Comparison of ENCODE assay signal across 26 mouse cellular contexts in the genomic region with DNA sequence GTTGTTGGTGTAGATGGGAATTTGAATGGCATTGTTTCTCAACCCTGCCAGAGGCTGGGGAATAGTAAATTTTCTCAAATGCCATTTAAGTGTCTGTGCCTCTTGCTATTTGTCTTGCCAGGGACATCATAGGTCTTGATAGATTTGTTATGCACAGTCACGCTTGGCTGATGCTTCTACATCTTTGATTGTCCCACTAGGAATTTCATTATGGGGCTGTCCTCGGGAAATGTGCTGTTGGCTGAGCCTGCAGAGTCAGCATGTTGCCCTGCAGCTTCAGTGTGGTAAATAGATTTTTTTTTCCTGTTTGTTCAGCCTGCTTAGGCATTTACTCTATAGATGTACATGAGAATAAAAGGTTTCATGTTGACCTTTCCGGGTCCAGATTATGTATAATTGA.
A peak's percentile ranks its signal among the peaks of the same experiment; 100 is the strongest.
DNase-seq lines count a peak whose midpoint lies in the region; ATAC-seq lines count a peak whose summit lies in the region.
"Had no signal": no experiment of that assay in that cellular context is flagged by ENCODE, and none has a peak within 500 bp of the region (broad histone marks: within the 10 kb centered on the region; RNA-seq: fewer than 3 reads in every experiment).

No protein-coding gene starts in this region.

- no peaks in the 10 kb centered on the region for H3K36me3 ChIP-seq in midbrain, embryonic 13.5 days
- no peaks in the 10 kb centered on the region for H3K36me3 ChIP-seq in midbrain, embryonic 16.5 days (ENCODE audit: control insufficient read depth, insufficient read depth, low read length)
- H3K36me3 ChIP-seq in hindbrain, embryonic 13.5 days, result no peaks in the 10 kb centered on the region
- no peaks in the 10 kb centered on the region for H3K36me3 ChIP-seq in midbrain, embryonic 14.5 days (ENCODE audit: control insufficient read depth, insufficient read depth, low read length)
- H3K36me3 ChIP-seq in neural tube, embryonic 15.5 days, result no peaks in the 10 kb centered on the region
- H3K36me3 ChIP-seq in liver, embryonic 11.5 days (ENCODE audit: control insufficient read depth, insufficient read depth, low read length), result no peaks in the 10 kb centered on the region
- H3K36me3 ChIP-seq: forebrain, embryonic 10.5 days; heart, embryonic 15.5 days; limb, embryonic 13.5 days; liver, embryonic 13.5 days had no signal

- no peak overlapping the region for H3K4me3 ChIP-seq in midbrain, embryonic 13.5 days (replicated peaks)
- no peak overlapping the region for H3K4me3 ChIP-seq in midbrain, embryonic 16.5 days (ENCODE audit: low read depth, low read length)
- no peak overlapping the region for H3K4me3 ChIP-seq in hindbrain, embryonic 13.5 days
- H3K4me3 ChIP-seq in midbrain, embryonic 14.5 days (replicated peaks; ENCODE audit: low read depth, low read length), result no peak overlapping the region
- H3K4me3 ChIP-seq in neural tube, embryonic 15.5 days (replicated peaks), result no peak overlapping the region
- no peak overlapping the region for H3K4me3 ChIP-seq in liver, embryonic 11.5 days (ENCODE audit: low read depth, low read length)
- H3K4me3 ChIP-seq: forebrain, embryonic 10.5 days; heart, embryonic 15.5 days; limb, embryonic 13.5 days; liver, embryonic 13.5 days had no signal

- DNase-seq in midbrain, embryonic 14.5 days, result peak; percentile 50
- DNase-seq in liver, embryonic 11.5 days (ENCODE audit: low spot score), result no peak
- DNase-seq in layer of hippocampus, adult 8-10 months (ENCODE audit: low spot score in 2 of 2), result no peak
- DNase-seq: adrenal gland, postnatal 36 days; cerebellum, adult 11 months; cerebellum, postnatal 14 days; forebrain, postnatal 0 days; gastrocnemius, postnatal 36 days; heart, postnatal 36 days; kidney, adult 2 months; kidney, postnatal 14 days; layer of hippocampus, postnatal 36 days; liver, embryonic 13.5 days; lung, adult 2 months; lung, postnatal 14 days; right cerebral cortex, postnatal 25 days; spleen, adult 18-20 months; thymus, postnatal 25 days had no signal

- H3K27ac ChIP-seq in midbrain, embryonic 13.5 days, result no peak overlapping the region; the same call in 1 of the 2 replicates
- H3K27ac ChIP-seq in midbrain, embryonic 16.5 days (ENCODE audit: low read length), result no peak overlapping the region
- peak overlapping the region; percentile 70 for H3K27ac ChIP-seq in hindbrain, embryonic 13.5 days
- H3K27ac ChIP-seq in midbrain, embryonic 14.5 days (replicated peaks; ENCODE audit: low read depth, low read length), result no peak overlapping the region
- H3K27ac ChIP-seq in neural tube, embryonic 15.5 days (replicated peaks), result 0 out of 2 replicates have a peak overlapping the region, but pooled peaks have one; percentile 41
- H3K27ac ChIP-seq in liver, embryonic 11.5 days (ENCODE audit: low read depth, low read length), result no peak overlapping the region
- H3K27ac ChIP-seq: forebrain, embryonic 10.5 days; heart, embryonic 15.5 days; limb, embryonic 13.5 days; liver, embryonic 13.5 days had no signal

- ATAC-seq in midbrain, embryonic 13.5 days, result peak; percentile 34
- no peak for ATAC-seq in midbrain, embryonic 16.5 days
- ATAC-seq in hindbrain, embryonic 13.5 days (ENCODE audit: low FRiP score), result peak; percentile 71; the same call in 1 of the 2 replicates
- ATAC-seq in midbrain, embryonic 14.5 days (ENCODE audit: low FRiP score, low TSS enrichment), result no peak
- ATAC-seq in neural tube, embryonic 15.5 days (ENCODE audit: low FRiP score), result peak; percentile 72; the same call in 1 of the 2 replicates
- no peak for ATAC-seq in liver, embryonic 11.5 days (replicated peaks; ENCODE audit: low FRiP score)
- ATAC-seq: forebrain, postnatal 0 days; Patski had no signal

- no peak overlapping the region for H3K4me2 ChIP-seq in midbrain, embryonic 13.5 days (replicated peaks)
- H3K4me2 ChIP-seq in midbrain, embryonic 16.5 days (ENCODE audit: low read length), result no peak overlapping the region
- H3K4me2 ChIP-seq in hindbrain, embryonic 13.5 days, result no peak overlapping the region
- H3K4me2 ChIP-seq in midbrain, embryonic 14.5 days (ENCODE audit: low read length), result no peak overlapping the region
- H3K4me2 ChIP-seq in neural tube, embryonic 15.5 days, result no peak overlapping the region
- H3K4me2 ChIP-seq in liver, embryonic 11.5 days, result no peak overlapping the region
- H3K4me2 ChIP-seq: heart, embryonic 15.5 days; limb, embryonic 13.5 days; liver, embryonic 13.5 days had no signal

- WGBS in midbrain, embryonic 13.5 days, result 26% methylated on average over 3 of the region's 3 CpGs
- 34% methylated on average over 3 of the region's 3 CpGs for WGBS in midbrain, embryonic 16.5 days
- WGBS in hindbrain, embryonic 13.5 days, result 33% methylated on average over 3 of the region's 3 CpGs
- WGBS in midbrain, embryonic 14.5 days, result 28% methylated on average over 3 of the region's 3 CpGs
- WGBS in neural tube, embryonic 15.5 days, result 19% methylated on average over 3 of the region's 3 CpGs
- 75% methylated on average over 3 of the region's 3 CpGs for WGBS in liver, embryonic 11.5 days

- H3K9ac ChIP-seq in midbrain, embryonic 13.5 days (replicated peaks), result no peak overlapping the region
- H3K9ac ChIP-seq in midbrain, embryonic 16.5 days (ENCODE audit: low read depth, low read length), result no peak overlapping the region
- H3K9ac ChIP-seq in hindbrain, embryonic 13.5 days, result no peak overlapping the region
- no peak overlapping the region for H3K9ac ChIP-seq in midbrain, embryonic 14.5 days (replicated peaks; ENCODE audit: low read length)
- no peak overlapping the region for H3K9ac ChIP-seq in neural tube, embryonic 15.5 days (replicated peaks)
- no peak overlapping the region for H3K9ac ChIP-seq in liver, embryonic 11.5 days (ENCODE audit: low read depth, low read length)
- H3K9ac ChIP-seq: forebrain, postnatal 0 days; heart, embryonic 15.5 days; limb, embryonic 13.5 days; liver, embryonic 13.5 days had no signal

- H3K27me3 ChIP-seq in midbrain, embryonic 13.5 days, result no peaks in the 10 kb centered on the region
- no peaks in the 10 kb centered on the region for H3K27me3 ChIP-seq in midbrain, embryonic 16.5 days (ENCODE audit: control insufficient read depth, insufficient read depth, low read depth, low read length)
- no peaks in the 10 kb centered on the region for H3K27me3 ChIP-seq in hindbrain, embryonic 13.5 days
- no peaks in the 10 kb centered on the region for H3K27me3 ChIP-seq in midbrain, embryonic 14.5 days (ENCODE audit: control insufficient read depth, insufficient read depth, low read length)
- H3K27me3 ChIP-seq in neural tube, embryonic 15.5 days (replicated peaks), result no peaks in the 10 kb centered on the region
- H3K27me3 ChIP-seq in liver, embryonic 11.5 days (replicated peaks; ENCODE audit: control insufficient read depth, insufficient read depth, low read length), result no peaks in the 10 kb centered on the region
- H3K27me3 ChIP-seq: heart, embryonic 15.5 days; limb, embryonic 13.5 days; liver, embryonic 13.5 days; Patski had no signal

- H3K9me3 ChIP-seq in midbrain, embryonic 13.5 days, result no peaks in the 10 kb centered on the region
- no peaks in the 10 kb centered on the region for H3K9me3 ChIP-seq in midbrain, embryonic 16.5 days (replicated peaks; ENCODE audit: control insufficient read depth, low read length, poor library complexity, severe bottlenecking)
- H3K9me3 ChIP-seq in hindbrain, embryonic 13.5 days, result no peaks in the 10 kb centered on the region
- no peaks in the 10 kb centered on the region for H3K9me3 ChIP-seq in midbrain, embryonic 14.5 days (ENCODE audit: control insufficient read depth, low read length)
- H3K9me3 ChIP-seq in neural tube, embryonic 15.5 days (replicated peaks), result no peaks in the 10 kb centered on the region
- H3K9me3 ChIP-seq in liver, embryonic 11.5 days (ENCODE audit: control insufficient read depth, low read length), result no peaks in the 10 kb centered on the region
- H3K9me3 ChIP-seq: forebrain, embryonic 10.5 days; heart, embryonic 15.5 days; limb, embryonic 13.5 days; liver, embryonic 13.5 days had no signal

- H3K4me1 ChIP-seq in midbrain, embryonic 13.5 days (replicated peaks), result no peaks in the 10 kb centered on the region; the same call in 1 of the 2 replicates
- peaks cover 3% of the 10 kb centered on the region; the same call in 1 of the 2 replicates for H3K4me1 ChIP-seq in midbrain, embryonic 16.5 days (ENCODE audit: control insufficient read depth, insufficient read depth, low read length)
- peaks cover 8% of the 10 kb centered on the region for H3K4me1 ChIP-seq in hindbrain, embryonic 13.5 days (replicated peaks)
- H3K4me1 ChIP-seq in midbrain, embryonic 14.5 days (ENCODE audit: control insufficient read depth, insufficient read depth, low read length), result no peaks in the 10 kb centered on the region
- H3K4me1 ChIP-seq in neural tube, embryonic 15.5 days, result 0 out of 2 replicates have a peak, but pooled peaks cover 7% of the 10 kb centered on the region
- H3K4me1 ChIP-seq in liver, embryonic 11.5 days (replicated peaks; ENCODE audit: control insufficient read depth, insufficient read depth, low read length), result no peaks in the 10 kb centered on the region
- H3K4me1 ChIP-seq: forebrain, embryonic 10.5 days; heart, embryonic 15.5 days; limb, embryonic 13.5 days; liver, embryonic 13.5 days had no signal

Comparison
In these comparisons a context has a peak if more than half of its experiments do, and no peak if none do; other contexts are left out.
1. ATAC-seq: peak in midbrain, embryonic 13.5 days (single experiment), hindbrain, embryonic 13.5 days (single experiment) and neural tube, embryonic 15.5 days (single experiment); none in midbrain, embryonic 16.5 days (single experiment), midbrain, embryonic 14.5 days (single experiment) and liver, embryonic 11.5 days (single experiment).
2. H3K27ac ChIP-seq: peak in hindbrain, embryonic 13.5 days (single experiment) and neural tube, embryonic 15.5 days (single experiment); none in midbrain, embryonic 13.5 days (single experiment), midbrain, embryonic 16.5 days (single experiment), midbrain, embryonic 14.5 days (single experiment) and liver, embryonic 11.5 days (single experiment).